In the genomic region with DNA sequence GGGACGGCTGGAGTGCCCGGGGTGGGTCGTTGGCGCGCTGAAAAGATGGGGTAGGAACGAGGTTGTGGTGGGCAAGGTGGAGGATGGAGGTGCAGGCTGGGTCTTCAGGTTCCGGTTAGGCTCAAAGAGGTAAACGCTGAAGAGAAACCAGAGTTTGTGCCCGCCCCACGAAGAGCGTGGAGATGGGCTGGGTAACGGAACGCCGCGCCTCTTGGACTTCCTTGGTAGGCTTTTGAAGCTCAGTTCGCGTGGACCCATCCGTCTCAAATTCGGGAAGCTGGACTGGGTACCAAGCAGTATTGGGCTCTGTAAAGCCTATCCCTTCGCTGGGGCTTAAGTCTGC, we compare ENCODE assay signal across 8 mouse cellular contexts. TPM values are rescaled to one million over a fixed set of nuclear protein-coding genes. Genes with fewer than 3 reads are reported as not detected.
DNase-seq lines count a peak whose midpoint lies in the region; ATAC-seq and TF ChIP-seq lines count a peak whose summit lies in the region.

No protein-coding gene starts in this region.

- peak; percentile 62 for DNase-seq in kidney, adult 2 months
- no peak for DNase-seq in kidney, adult 18-20 months
- no peak for DNase-seq in G1E (ENCODE audit: low spot score)
- DNase-seq in hindbrain, embryonic 14.5 days (ENCODE audit: low spot score), result no peak
- no peak for DNase-seq in yolk sac, embryonic 10.5 days (ENCODE audit: low spot score)

- TF ChIP-seq POLR2A in kidney, adult 2 months (IDR thresholded peaks at IDR 0.05; ENCODE audit: low read depth, low read length), result no peak
- no peak for TF ChIP-seq POLR2A in myocyte (IDR thresholded peaks at IDR 0.05; ENCODE audit: insufficient read length, low read depth)

- peak overlapping the region; percentile 41 for H3ac ChIP-seq in myocyte (ENCODE audit: control insufficient read depth, insufficient read length)

- H3K27me3 ChIP-seq in kidney, adult 2 months (replicated peaks; ENCODE audit: control insufficient read depth, insufficient read depth, low read length), result no peaks in the 10 kb centered on the region
- no peaks in the 10 kb centered on the region for H3K27me3 ChIP-seq in G1E (ENCODE audit: insufficient read depth, low read length)
- H3K27me3 ChIP-seq in embryonic facial prominence, embryonic 13.5 days, result no peaks in the 10 kb centered on the region
- H3K27me3 ChIP-seq in hindbrain, embryonic 14.5 days (ENCODE audit: control insufficient read depth, insufficient read depth, low read length), result no peaks in the 10 kb centered on the region
- H3K27me3 ChIP-seq in liver, embryonic 12.5 days (replicated peaks), result no peaks in the 10 kb centered on the region
- no peaks in the 10 kb centered on the region for H3K27me3 ChIP-seq in myocyte (ENCODE audit: control insufficient read depth, insufficient read depth, insufficient read length)

- peaks cover 42% of the 10 kb centered on the region for H3K79me2 ChIP-seq in myocyte (ENCODE audit: control insufficient read depth, insufficient read depth)

- peak overlapping the region; percentile 81 for H3K4me3 ChIP-seq in kidney, adult 2 months (ENCODE audit: insufficient read depth, low read depth, low read length)
- peak overlapping the region; percentile 86 for H3K4me3 ChIP-seq in G1E (ENCODE audit: low read depth, low read length)
- H3K4me3 ChIP-seq in embryonic facial prominence, embryonic 13.5 days, result peak overlapping the region; percentile 81
- H3K4me3 ChIP-seq in hindbrain, embryonic 14.5 days (replicated peaks; ENCODE audit: low read length), result peak overlapping the region; percentile 73
- peak overlapping the region; percentile 73 for H3K4me3 ChIP-seq in liver, embryonic 12.5 days
- peak overlapping the region; percentile 99 for H3K4me3 ChIP-seq in myocyte

- WGBS in kidney, adult 2 months, result under 1% methylated on average over 20 of the region's 20 CpGs
- under 1% methylated on average over 20 of the region's 20 CpGs for WGBS in embryonic facial prominence, embryonic 13.5 days
- WGBS in hindbrain, embryonic 14.5 days, result under 1% methylated on average over 20 of the region's 20 CpGs
- under 1% methylated on average over 20 of the region's 20 CpGs for WGBS in liver, embryonic 12.5 days (ENCODE audit: insufficient replicate concordance)

- H3K4me2 ChIP-seq in embryonic facial prominence, embryonic 13.5 days, result peak overlapping the region; percentile 77
- H3K4me2 ChIP-seq in hindbrain, embryonic 14.5 days (replicated peaks), result peak overlapping the region; percentile 78
- peak overlapping the region; percentile 75 for H3K4me2 ChIP-seq in liver, embryonic 12.5 days
- peak overlapping the region; percentile 94 for H3K4me2 ChIP-seq in myocyte (ENCODE audit: low read depth)

- H3K9me3 ChIP-seq in G1E (replicated peaks), result no peaks in the 10 kb centered on the region
- H3K9me3 ChIP-seq in embryonic facial prominence, embryonic 13.5 days, result no peaks in the 10 kb centered on the region
- no peaks in the 10 kb centered on the region for H3K9me3 ChIP-seq in hindbrain, embryonic 14.5 days (ENCODE audit: control insufficient read depth, low read length)
- no peaks in the 10 kb centered on the region for H3K9me3 ChIP-seq in liver, embryonic 12.5 days (replicated peaks)

- peak overlapping the region; percentile 91 for H3K27ac ChIP-seq in kidney, adult 2 months (ENCODE audit: insufficient read depth, low read depth, low read length)
- H3K27ac ChIP-seq in embryonic facial prominence, embryonic 13.5 days, result peak overlapping the region; percentile 90
- peak overlapping the region; percentile 77 for H3K27ac ChIP-seq in hindbrain, embryonic 14.5 days
- H3K27ac ChIP-seq in liver, embryonic 12.5 days, result peak overlapping the region; percentile 98

- H3K36me3 ChIP-seq in kidney, adult 2 months (ENCODE audit: control insufficient read depth, insufficient read depth, low read length), result no peaks in the 10 kb centered on the region; the same call in 1 of the 2 replicates
- H3K36me3 ChIP-seq in G1E (replicated peaks) (peaks cover 41% of the 10 kb centered on the region), myocyte (ENCODE audit: control insufficient read depth, insufficient read depth) (peaks cover 16% of the 10 kb centered on the region)
- H3K36me3 ChIP-seq in embryonic facial prominence, embryonic 13.5 days, result peaks cover 11% of the 10 kb centered on the region
- peaks cover 17% of the 10 kb centered on the region for H3K36me3 ChIP-seq in hindbrain, embryonic 14.5 days (replicated peaks; ENCODE audit: control insufficient read depth, insufficient read depth)
- peaks cover 33% of the 10 kb centered on the region for H3K36me3 ChIP-seq in liver, embryonic 12.5 days

- no peak for ATAC-seq in G1E (ENCODE audit: extremely low read depth, insufficient number of reproducible peaks, low FRiP score, poor library complexity, severe bottlenecking)
- no peak for ATAC-seq in embryonic facial prominence, embryonic 13.5 days (ENCODE audit: insufficient number of reproducible peaks, insufficient read depth, low FRiP score, low TSS enrichment, low read depth)
- no peak for ATAC-seq in hindbrain, embryonic 14.5 days (ENCODE audit: low FRiP score)
- peak; percentile 6 for ATAC-seq in liver, embryonic 12.5 days

- peak overlapping the region; percentile 87 for H3K9ac ChIP-seq in embryonic facial prominence, embryonic 13.5 days
- H3K9ac ChIP-seq in hindbrain, embryonic 14.5 days, result peak overlapping the region; percentile 79
- peak overlapping the region; percentile 85 for H3K9ac ChIP-seq in liver, embryonic 12.5 days

- no peak for TF ChIP-seq CTCF in kidney, adult 2 months (conservative IDR thresholded peaks at IDR 0.05; ENCODE audit: insufficient read depth, insufficient read length, low read depth, low read length)
- no peak for TF ChIP-seq CTCF in G1E (IDR thresholded peaks at IDR 0.05; ENCODE audit: low read depth, low read length)

- no peaks in the 10 kb centered on the region for H3K4me1 ChIP-seq in kidney, adult 2 months (ENCODE audit: control insufficient read depth, insufficient read depth, low read length)
- H3K4me1 ChIP-seq in G1E (ENCODE audit: insufficient read depth, low read depth, low read length), result peaks cover 33% of the 10 kb centered on the region
- H3K4me1 ChIP-seq in embryonic facial prominence, embryonic 13.5 days, result peaks cover 16% of the 10 kb centered on the region
- peaks cover 23% of the 10 kb centered on the region for H3K4me1 ChIP-seq in hindbrain, embryonic 14.5 days (replicated peaks; ENCODE audit: control insufficient read depth, insufficient read depth, low read length)
- H3K4me1 ChIP-seq in liver, embryonic 12.5 days, result peaks cover 39% of the 10 kb centered on the region

TF ChIP-seq in myocyte, 11 proteins besides CTCF, POLR2A, EP300 and RAD21:
- TF ChIP-seq REST (IDR thresholded peaks at IDR 0.05; ENCODE audit: insufficient read depth, insufficient read length) (no peak), MAX (IDR thresholded peaks at IDR 0.05; ENCODE audit: low read depth) (no peak), SRF (IDR thresholded peaks at IDR 0.05; ENCODE audit: control insufficient read depth, insufficient read length, low read depth) (no peak), CEBPB (IDR thresholded peaks at IDR 0.05; ENCODE audit: insufficient read depth, poor library complexity, severe bottlenecking) (no peak), TCF3 (IDR thresholded peaks at IDR 0.05; ENCODE audit: insufficient read length, low read depth) (no peak), USF1 (IDR thresholded peaks at IDR 0.05; ENCODE audit: low read depth) (no peak)
TF ChIP-seq in myocyte: peak in this region for 0.

RNA-seq across cellular contexts. Expression of gene Hmgb1, which starts 0.5 kb away (rescaled TPM):
- polyA plus RNA-seq in kidney, adult 2 months (2012; rRNA removed), result 33.6 and 48.1 TPM in 2 replicates
- total RNA-seq in G1E (2014; fragmentation: Nextera tagmentation) (569 and 576 TPM in 2 replicates), G1E (2017) (517 and 593 TPM in 2 replicates)
- polyA plus RNA-seq in G1E (2012) (529 and 605 TPM in 2 replicates), myocyte (2012; fragmentation: generic; extraction: Trizol) (88.6 TPM)
- polyA plus RNA-seq in embryonic facial prominence, embryonic 13.5 days (2015; fragmentation: Nextera tagmentation; extraction: Ambion mirVana), result 1,696 and 1,769 TPM in 2 replicates
- 708 and 792 TPM in 2 replicates for polyA plus RNA-seq in hindbrain, embryonic 14.5 days (2014; fragmentation: Nextera tagmentation; extraction: Ambion mirVana)
- polyA plus RNA-seq in liver, embryonic 12.5 days (2016; fragmentation: Nextera tagmentation; extraction: Ambion mirVana), result 682 and 741 TPM in 2 replicates

RNA-seq across cellular contexts. Expression of gene Uspl1, which starts 0.7 kb away (rescaled TPM):
- polyA plus RNA-seq in kidney, adult 2 months (2012; rRNA removed), result 9.4 and 9.9 TPM in 2 replicates
- 108 and 115 TPM in 2 replicates for total RNA-seq in G1E (2014; fragmentation: Nextera tagmentation)
- total RNA-seq in G1E (2017), result 69.2 and 69.7 TPM in 2 replicates
- polyA plus RNA-seq in G1E (2012), result 3.6 and 4.9 TPM in 2 replicates
- 49.7 and 50.2 TPM in 2 replicates for polyA plus RNA-seq in embryonic facial prominence, embryonic 13.5 days (2015; fragmentation: Nextera tagmentation; extraction: Ambion mirVana)
- 65.7 and 67.0 TPM in 2 replicates for polyA plus RNA-seq in hindbrain, embryonic 14.5 days (2014; fragmentation: Nextera tagmentation; extraction: Ambion mirVana)
- 32.5 and 37.1 TPM in 2 replicates for polyA plus RNA-seq in liver, embryonic 12.5 days (2016; fragmentation: Nextera tagmentation; extraction: Ambion mirVana)
- polyA plus RNA-seq in myocyte (2012; fragmentation: generic; extraction: Trizol), result 18.4 TPM
